Mouse (Mus musculus) mesoderm, embryonic 11.5 days (tissue): ENCODE measurements around the gene Yipf3.

Experiments used
- DNase-seq: peaks from one replicate; pipeline ENCODE4 v3.0.0-alpha.2; 2012; ENCODE audit warnings: low read depth, low spot score

The Yipf3 gene

DNA sequence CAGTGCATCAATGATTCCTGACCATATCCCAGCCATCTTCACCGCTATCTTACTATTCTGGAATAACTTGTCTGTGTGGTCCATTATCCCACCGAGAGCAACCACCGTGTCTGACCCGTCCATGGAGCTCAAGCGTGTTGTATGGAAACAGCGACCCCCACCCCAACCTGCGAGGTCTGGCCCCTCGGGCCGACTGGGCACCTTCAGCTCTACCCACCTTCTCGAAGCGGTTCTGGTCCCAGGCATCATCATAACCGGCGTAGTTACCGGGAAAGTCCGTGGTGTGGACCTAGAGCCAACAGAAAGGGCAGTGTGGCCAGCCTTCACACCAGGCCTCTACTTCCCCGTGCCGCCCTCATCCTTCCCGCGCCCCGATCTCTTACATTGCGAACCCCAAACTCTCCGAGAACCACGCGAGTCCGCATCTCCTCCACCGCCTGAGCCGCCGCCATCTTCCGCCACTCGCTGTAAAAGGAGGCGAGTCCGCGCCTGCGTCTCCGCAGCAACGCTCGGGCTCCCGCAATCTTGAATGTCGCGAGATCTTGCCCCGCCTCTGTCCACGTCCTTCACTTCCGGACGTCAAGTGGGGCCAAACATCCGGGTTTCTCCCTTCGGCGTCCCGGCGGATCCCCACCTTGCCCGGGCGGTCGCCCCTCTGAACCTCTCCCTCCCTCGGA, at the start of gene Yipf3, which contains the start of gene Polr1c:
Gene Yipf3 (plus strand): TSS at position 569 of the 677 bp plus-strand sequence.
Gene Polr1c (minus strand): TSS at position 543 of the 677 bp plus-strand sequence.
- peak; percentile 95 for DNase-seq

DNA sequence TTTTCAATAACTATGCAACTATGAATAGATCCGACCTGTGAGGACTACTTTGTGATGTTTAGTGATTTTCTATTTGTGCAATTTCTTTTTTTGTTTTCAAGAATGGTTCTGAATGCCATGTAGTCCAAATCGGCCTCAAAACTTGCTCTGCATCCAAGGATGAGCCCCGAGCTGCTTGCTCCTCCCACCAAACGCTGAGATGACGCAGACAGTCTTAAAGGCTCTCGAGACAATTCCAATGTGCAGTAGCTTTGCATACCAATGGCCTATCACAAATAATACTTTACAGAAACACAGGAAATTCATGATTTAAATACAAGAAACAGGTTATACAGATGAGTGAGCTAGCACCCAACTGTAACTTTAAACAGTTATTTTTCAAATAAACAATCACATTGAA, 46.7 kb upstream of the Yipf3 start:
- DNase-seq: no peak

GRCm38 (mm10) chr17:46202421-46203071, 45.3 kb upstream of the Yipf3 start, which contains the start of the genes Polh and Xpo5:
TSS of gene Polh (minus strand) at chr17:46202645.
TSS of gene Xpo5 (plus strand) at chr17:46202782.
- DNase-seq: peak; percentile 98

DNA sequence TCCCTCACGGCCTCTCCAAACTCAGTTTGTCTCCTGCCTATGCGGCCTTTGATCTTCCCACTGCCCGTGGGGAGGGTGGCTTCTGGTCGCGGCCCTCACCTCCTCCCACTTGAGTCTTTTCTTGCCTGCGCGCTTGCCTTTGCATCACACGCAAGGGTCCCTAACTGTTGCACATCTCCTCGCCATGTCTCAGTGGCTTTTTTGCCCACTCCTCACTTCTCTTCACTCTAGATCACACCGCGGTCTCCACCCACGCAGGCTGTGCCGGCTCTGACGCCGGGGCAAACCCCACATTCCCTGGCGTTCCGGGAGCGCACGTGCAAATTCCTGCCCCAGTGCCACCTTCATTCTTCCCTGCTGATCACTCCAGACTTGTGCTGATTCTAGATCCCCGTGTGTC, 44.8 kb upstream of the Yipf3 start:
- DNase-seq: peak; percentile 29

- DNase-seq: no peak
Observed at GRCm38 (mm10) chr17:46206676-46207075, 41.2 kb upstream of the Yipf3 start.

DNA sequence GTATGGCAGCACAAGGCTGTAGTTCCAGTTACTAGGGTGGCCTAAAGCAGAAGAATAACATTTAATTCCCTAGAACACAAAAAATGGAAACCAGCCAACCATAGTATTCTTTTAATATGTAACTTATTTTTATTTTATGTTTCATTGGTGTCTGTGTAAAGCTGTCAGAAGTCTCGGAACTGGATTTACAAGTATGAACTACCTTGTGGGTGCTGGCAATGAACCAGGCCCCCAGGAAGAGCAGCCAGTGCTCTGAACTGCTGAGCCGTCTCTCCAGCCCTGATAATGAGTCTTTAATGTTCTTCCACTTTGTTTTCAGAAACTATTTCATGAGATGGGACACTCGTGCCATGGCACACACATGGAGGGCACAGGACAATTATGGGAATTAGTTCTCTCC, 37.3 kb upstream of the Yipf3 start:
- no peak for DNase-seq

DNA sequence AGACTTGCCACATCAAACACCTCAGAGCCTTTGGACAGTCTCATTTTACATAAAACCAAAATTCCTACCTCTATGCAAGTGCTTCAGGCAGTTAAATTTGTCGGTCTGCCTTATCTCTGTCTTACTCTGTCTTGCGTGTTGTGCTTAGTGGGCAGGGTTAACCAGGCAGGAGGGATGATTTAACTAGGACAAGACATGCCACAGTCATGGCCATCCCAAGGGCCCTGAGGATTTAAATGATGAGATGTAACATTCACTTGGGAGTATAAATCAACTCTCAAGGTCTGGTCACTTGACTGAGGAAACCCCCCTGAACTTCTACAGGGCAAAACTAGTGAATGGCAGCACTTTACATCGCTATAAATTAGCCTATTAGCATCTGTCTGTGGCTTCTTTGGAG, 26.3 kb upstream of the Yipf3 start:
- no peak for DNase-seq

- no peak for DNase-seq
Observed at GRCm38 (mm10) chr17:46227576-46227975, 20.3 kb upstream of the Yipf3 start.

GRCm38 (mm10) chr17:46236067-46236466, 11.8 kb upstream of the Yipf3 start:
- no peak for DNase-seq

DNA sequence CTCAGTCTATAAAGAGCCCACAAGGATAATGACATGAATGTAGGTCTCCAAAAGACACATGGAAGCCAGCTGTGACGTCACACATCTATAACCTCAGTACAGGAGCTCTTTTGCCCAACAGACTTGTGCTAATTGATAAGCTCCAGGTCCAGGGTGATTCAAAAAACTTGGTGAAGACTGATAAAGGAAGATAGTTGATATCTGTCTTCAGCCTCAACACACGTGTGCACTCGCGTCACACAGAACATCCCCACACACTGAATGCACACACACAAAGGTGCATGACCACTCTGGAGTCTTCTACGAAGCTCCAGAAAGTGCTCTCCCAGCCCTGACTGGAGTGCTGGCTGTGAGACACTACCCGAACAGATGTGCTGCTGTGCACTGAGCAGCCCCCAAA, 10.8 kb upstream of the Yipf3 start:
- DNase-seq: no peak

- DNase-seq: no peak
Observed at GRCm38 (mm10) chr17:46237480-46237879, 10.4 kb upstream of the Yipf3 start.

- no peak for DNase-seq
Observed at GRCm38 (mm10) chr17:46239516-46240114, 8.3 kb upstream of the Yipf3 start.

- no peak for DNase-seq
Observed at GRCm38 (mm10) chr17:46241471-46241870, 6.4 kb upstream of the Yipf3 start.

DNA sequence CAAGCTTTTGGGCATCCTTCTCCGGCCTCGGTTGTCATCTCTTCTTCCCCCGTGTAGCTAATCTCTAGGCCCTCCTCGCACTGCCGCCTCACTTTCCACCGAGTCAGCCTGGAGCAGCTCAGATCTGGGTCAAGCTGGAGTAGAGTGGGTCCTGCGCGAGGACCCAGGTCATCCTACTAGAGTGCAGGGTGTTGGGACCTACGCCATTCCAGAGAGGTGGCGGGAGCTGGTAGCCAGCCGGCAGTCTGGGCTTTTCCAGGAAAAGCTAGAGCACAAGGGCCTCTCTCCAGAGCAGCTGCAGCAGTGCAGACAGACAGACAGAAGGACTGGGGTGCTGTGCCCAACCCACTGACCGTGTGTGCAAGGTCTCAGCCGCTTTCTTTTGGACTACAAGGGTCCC, 5.6 kb upstream of the Yipf3 start:
- no peak for DNase-seq

GRCm38 (mm10) chr17:46242993-46243392, 4.9 kb upstream of the Yipf3 start:
- DNase-seq: no peak

GRCm38 (mm10) chr17:46243624-46244023, 4.3 kb upstream of the Yipf3 start:
- DNase-seq: no peak

GRCm38 (mm10) chr17:46244579-46244978, 3.3 kb upstream of the Yipf3 start:
- no peak for DNase-seq

DNA sequence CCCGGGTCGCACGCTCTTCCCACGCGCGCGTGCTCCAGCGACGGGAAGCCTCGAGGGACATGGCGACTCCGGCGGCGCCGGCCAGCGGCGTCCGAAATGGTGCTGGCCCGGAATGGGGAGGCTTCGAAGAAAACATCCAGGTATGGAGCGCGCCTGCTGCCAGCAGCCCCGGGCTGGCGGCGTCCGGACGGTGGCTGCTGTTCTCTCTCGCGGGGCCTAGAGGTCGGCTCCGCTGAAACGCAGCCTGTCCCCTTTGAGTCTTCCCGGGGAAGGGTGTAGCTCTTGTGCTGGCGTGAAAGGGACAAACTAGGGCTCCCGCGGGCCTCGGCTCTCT, 276 bp downstream of the Yipf3 start:
- DNase-seq: no peak

DNA sequence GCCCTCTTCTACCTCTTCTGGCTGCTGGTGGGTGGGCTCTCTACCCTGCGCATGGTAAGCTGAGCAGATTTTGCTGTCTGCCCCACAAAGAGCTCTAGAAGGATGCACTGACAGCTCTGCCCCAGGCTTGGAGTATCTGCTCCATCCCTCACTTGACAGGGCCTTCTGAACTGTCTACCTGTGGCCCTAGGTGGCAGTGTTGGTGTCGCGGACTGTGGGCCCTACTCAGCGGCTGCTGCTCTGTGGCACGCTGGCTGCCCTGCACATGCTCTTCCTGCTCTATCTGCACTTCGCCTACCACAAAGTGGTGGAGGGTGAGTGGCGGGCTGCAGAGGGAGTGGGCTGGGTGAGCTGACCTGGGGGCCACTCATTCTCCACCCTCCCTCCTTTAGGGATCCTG, 3.3 kb downstream of the Yipf3 start:
- no peak for DNase-seq

- DNase-seq: peak; percentile 53
Observed at GRCm38 (mm10) chr17:46252571-46253451, 4.9 kb downstream of the Yipf3 start.

- DNase-seq: peak; percentile 91
Observed at GRCm38 (mm10) chr17:46253452-46254084, 5.7 kb downstream of the Yipf3 start, which contains the start of gene Lrrc73. TSS of gene Lrrc73 (plus strand) at chr17:46253531.
